Mouse (Mus musculus): ENCODE data around the gene Olfr137.

Olfr137 gene

DNA sequence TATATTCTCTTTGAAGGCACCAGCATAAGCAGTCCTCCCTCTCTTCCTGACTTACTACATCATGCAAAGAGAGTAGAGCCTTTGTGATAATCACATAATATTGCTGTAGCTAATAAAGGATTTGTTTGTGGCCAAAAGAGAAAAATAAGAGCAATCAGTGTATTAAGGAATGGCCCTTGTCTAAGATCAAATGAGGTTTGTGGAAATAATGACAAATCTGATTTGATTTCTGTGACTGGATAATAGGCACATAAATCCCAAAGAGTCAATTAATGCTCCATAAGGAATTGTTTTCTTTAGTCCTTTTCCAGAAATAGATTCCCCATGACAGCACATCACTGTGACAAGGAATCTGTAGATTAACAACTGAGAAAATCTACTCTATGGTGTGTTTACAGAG, at the start of gene Olfr137:
Gene Olfr137, minus strand, starts transcription at position 101 of the 400 bp plus-strand sequence.
- in situ Hi-C loops (cut with MboI, MseI): no loop called here

DNA sequence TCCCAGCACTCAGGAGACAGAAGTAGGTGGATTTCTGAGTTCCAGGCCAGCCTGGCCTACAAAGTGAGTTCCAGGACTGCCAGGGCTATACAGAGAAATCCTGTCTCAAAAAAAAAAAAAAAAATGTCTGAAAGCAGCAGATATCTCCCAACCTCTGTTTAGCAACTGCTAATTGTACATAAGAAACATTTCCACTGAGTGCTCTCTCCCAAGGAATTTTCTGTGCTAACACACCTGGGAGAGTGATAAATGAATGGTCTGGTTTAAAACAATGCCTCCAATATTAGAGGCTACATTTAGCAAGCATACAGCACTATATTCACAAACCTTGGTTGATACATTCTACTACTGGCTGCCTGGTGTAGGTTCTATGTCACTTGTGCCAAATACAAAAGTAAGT, 22.2 kb upstream of the Olfr137 start, which contains the start of gene Olfr136:
Gene Olfr136, plus strand, starts transcription at position 301 of the 400 bp plus-strand sequence.
- in situ Hi-C loops (cut with MboI, MseI): no loop called here

DNA sequence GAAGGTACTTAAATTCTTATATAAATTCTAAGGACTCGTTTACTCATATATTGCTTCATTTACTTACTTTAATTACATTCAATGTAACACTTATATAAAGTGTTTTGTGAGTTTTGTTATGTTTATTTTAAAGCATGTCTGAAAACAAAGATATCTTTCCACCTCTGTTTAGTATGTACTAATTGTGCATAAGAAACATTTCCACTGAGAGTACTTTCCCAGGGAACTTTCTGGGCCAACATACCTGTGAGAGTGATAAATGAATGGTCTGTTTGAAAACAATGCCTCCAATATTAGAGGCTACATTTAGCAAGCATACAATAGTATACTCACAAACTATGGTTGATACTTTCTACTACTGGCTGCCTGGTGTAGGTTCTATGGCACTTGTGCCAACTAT, 46.6 kb downstream of the Olfr137 start, which contains the start of gene Olfr138:
Gene Olfr138, plus strand, starts transcription at position 301 of the 400 bp plus-strand sequence.
- in situ Hi-C loops (cut with MboI, MseI): no loop called here
